Mouse (Mus musculus): ENCODE results near the gene Rnasel.

GRCm38 (mm10) chr1:153775174-153775573 lies 25.9 kb downstream of the Rnasel start:
- no peak for TF ChIP-seq POLR2A (IDR thresholded peaks at IDR 0.05; ENCODE audit: low read depth, low read length)
- no peak for TF ChIP-seq CTCF (IDR thresholded peaks at IDR 0.05; ENCODE audit: extremely low read depth, insufficient read length, insufficient replicate concordance, low read depth, low read length)

All from small intestine, adult 2 months (tissue).